Mouse (Mus musculus): ENCODE measurements around the gene Zmiz1. TPM values are rescaled to one million over a fixed set of nuclear protein-coding genes. Genes with fewer than 3 reads are reported as not detected.
A peak's percentile ranks its signal among the peaks of the same experiment; 100 is the strongest.

Zmiz1 gene
- polyA plus RNA-seq, 1 experiment from 2014 or later = 57.2 TPM

GRCm38 (mm10) chr14:25693888-25694568 is 235.0 kb downstream of the Zmiz1 start, which contains the start of gene Ppif:
Gene Ppif, plus strand, starts transcription at chr14:25694154.
- peak within 1 kb of the TSS; percentile 98 for H3K4me2 ChIP-seq
- H3K36me3 ChIP-seq = peaks cover 33% of the 10 kb centered on the region
- H3K27me3 ChIP-seq = no peaks in the 10 kb centered on the region
- peak; percentile 92 for ATAC-seq (ENCODE audit: low read depth)
- peak within 1 kb of the TSS; percentile 92 for H3K9ac ChIP-seq
- WGBS = under 1% methylated on average over 55 of the region's 70 CpGs
- H3K4me3 ChIP-seq = peak within 1 kb of the TSS; percentile 90
- peak within 1 kb of the TSS; percentile 68 for H3K27ac ChIP-seq (replicated peaks)
- peaks cover 33% of the 10 kb centered on the region for H3K4me1 ChIP-seq (replicated peaks)
- H3K9me3 ChIP-seq = no peaks in the 10 kb centered on the region

- peak overlapping the region; percentile 92 for H3K9ac ChIP-seq
- H3K4me3 ChIP-seq = peak overlapping the region; percentile 90
- peaks cover 38% of the 10 kb centered on the region for H3K36me3 ChIP-seq
- H3K27me3 ChIP-seq = no peaks in the 10 kb centered on the region
- peaks cover 33% of the 10 kb centered on the region for H3K4me1 ChIP-seq (replicated peaks)
- WGBS = under 1% methylated on average over 10 of the region's 10 CpGs
- ATAC-seq (ENCODE audit: low read depth) = peak; percentile 55
- no peaks in the 10 kb centered on the region for H3K9me3 ChIP-seq
- peak overlapping the region; percentile 98 for H3K4me2 ChIP-seq
- H3K27ac ChIP-seq (replicated peaks) = peak overlapping the region; percentile 68; the same call in 1 of the 2 replicates
Observed at GRCm38 (mm10) chr14:25694569-25694897, 235.5 kb downstream of the Zmiz1 start.

- no peak for ATAC-seq (ENCODE audit: low read depth)
- 76% methylated on average over 6 of the region's 6 CpGs for WGBS
- Histone ChIP-seq H3K9me3 (no peaks in the 10 kb centered on the region), H3K27me3 (no peaks in the 10 kb centered on the region), H3K27ac (replicated peaks) (no peak overlapping the region), H3K4me2 (peak overlapping the region; percentile 98), H3K36me3 (peaks cover 43% of the 10 kb centered on the region), H3K4me1 (replicated peaks) (peaks cover 33% of the 10 kb centered on the region), H3K9ac (peak overlapping the region; percentile 92), H3K4me3 (peak overlapping the region; percentile 90)
Observed at GRCm38 (mm10) chr14:25695059-25695458, 236.1 kb downstream of the Zmiz1 start.

GRCm38 (mm10) chr14:25696356-25696755 is 237.4 kb downstream of the Zmiz1 start:
- H3K36me3 ChIP-seq = peaks cover 47% of the 10 kb centered on the region
- no peak for ATAC-seq (ENCODE audit: low read depth)
- H3K9ac ChIP-seq = no peak overlapping the region
- no peaks in the 10 kb centered on the region for H3K9me3 ChIP-seq
- H3K4me1 ChIP-seq (replicated peaks) = peaks cover 33% of the 10 kb centered on the region
- H3K4me3 ChIP-seq = no peak overlapping the region
- H3K27ac ChIP-seq (replicated peaks) = no peak overlapping the region
- no peaks in the 10 kb centered on the region for H3K27me3 ChIP-seq
- H3K4me2 ChIP-seq = no peak overlapping the region
- 79% methylated on average over 2 of the region's 2 CpGs for WGBS

GRCm38 (mm10) chr14:25701986-25702385 is 243.0 kb downstream of the Zmiz1 start:
- no peak overlapping the region for H3K4me2 ChIP-seq
- no peak overlapping the region for H3K4me3 ChIP-seq
- no peak overlapping the region for H3K27ac ChIP-seq (replicated peaks)
- no peaks in the 10 kb centered on the region for H3K27me3 ChIP-seq
- H3K9me3 ChIP-seq = no peaks in the 10 kb centered on the region
- no peak overlapping the region for H3K9ac ChIP-seq
- H3K4me1 ChIP-seq (replicated peaks) = peaks cover 6% of the 10 kb centered on the region; the same call in 1 of the 2 replicates
- peaks cover 35% of the 10 kb centered on the region for H3K36me3 ChIP-seq
- ATAC-seq (ENCODE audit: low read depth) = peak; percentile 44; the same call in 1 of the 2 replicates

GRCm38 (mm10) chr14:25707691-25708181 is 248.8 kb downstream of the Zmiz1 start:
- Histone ChIP-seq H3K36me3 (no peaks in the 10 kb centered on the region), H3K9me3 (no peaks in the 10 kb centered on the region), H3K4me3 (no peak overlapping the region), H3K27me3 (no peaks in the 10 kb centered on the region), H3K4me1 (replicated peaks) (peaks cover 17% of the 10 kb centered on the region), H3K9ac (no peak overlapping the region), H3K27ac (replicated peaks) (no peak overlapping the region; the same call in 1 of the 2 replicates), H3K4me2 (no peak overlapping the region)
- ATAC-seq (ENCODE audit: low read depth) = no peak
- WGBS = 74% methylated on average over 5 of the region's 5 CpGs

- no peaks in the 10 kb centered on the region for H3K27me3 ChIP-seq
- H3K9me3 ChIP-seq = no peaks in the 10 kb centered on the region
- no peak overlapping the region for H3K4me2 ChIP-seq
- WGBS = 79% methylated on average over 4 of the region's 4 CpGs
- H3K27ac ChIP-seq (replicated peaks) = no peak overlapping the region
- no peaks in the 10 kb centered on the region for H3K36me3 ChIP-seq
- H3K4me1 ChIP-seq (replicated peaks) = peaks cover 22% of the 10 kb centered on the region
- H3K9ac ChIP-seq = no peak overlapping the region
- no peak for ATAC-seq (ENCODE audit: low read depth)
- H3K4me3 ChIP-seq = no peak overlapping the region
Observed at GRCm38 (mm10) chr14:25708451-25708850, 249.5 kb downstream of the Zmiz1 start.

- no peaks in the 10 kb centered on the region for H3K27me3 ChIP-seq
- no peak overlapping the region for H3K27ac ChIP-seq (replicated peaks)
- no peak for ATAC-seq (ENCODE audit: low read depth)
- no peak overlapping the region for H3K4me2 ChIP-seq
- H3K9me3 ChIP-seq = no peaks in the 10 kb centered on the region
- no peak overlapping the region for H3K4me3 ChIP-seq
- peaks cover 26% of the 10 kb centered on the region for H3K4me1 ChIP-seq (replicated peaks)
- WGBS = 77% methylated on average over 2 of the region's 2 CpGs
- H3K9ac ChIP-seq = no peak overlapping the region
- H3K36me3 ChIP-seq = no peaks in the 10 kb centered on the region
Observed at GRCm38 (mm10) chr14:25708917-25709316, 249.9 kb downstream of the Zmiz1 start.

GRCm38 (mm10) chr14:25710073-25710472 is 251.1 kb downstream of the Zmiz1 start:
- Histone ChIP-seq H3K27ac (replicated peaks) (no peak overlapping the region), H3K9me3 (no peaks in the 10 kb centered on the region), H3K4me3 (no peak overlapping the region), H3K9ac (no peak overlapping the region), H3K27me3 (no peaks in the 10 kb centered on the region), H3K4me1 (replicated peaks) (peaks cover 27% of the 10 kb centered on the region), H3K4me2 (no peak overlapping the region), H3K36me3 (no peaks in the 10 kb centered on the region)
- no peak for ATAC-seq (ENCODE audit: low read depth)
- 65% methylated on average over 4 of the region's 4 CpGs for WGBS

GRCm38 (mm10) chr14:25710681-25711080 is 251.7 kb downstream of the Zmiz1 start:
- Histone ChIP-seq H3K27ac (replicated peaks) (no peak overlapping the region), H3K27me3 (no peaks in the 10 kb centered on the region), H3K4me1 (replicated peaks) (peaks cover 27% of the 10 kb centered on the region), H3K9ac (no peak overlapping the region), H3K9me3 (no peaks in the 10 kb centered on the region), H3K36me3 (no peaks in the 10 kb centered on the region), H3K4me2 (no peak overlapping the region), H3K4me3 (no peak overlapping the region)
- 60% methylated on average over 4 of the region's 4 CpGs for WGBS
- no peak for ATAC-seq (ENCODE audit: low read depth)

- Histone ChIP-seq H3K4me1 (replicated peaks) (peaks cover 27% of the 10 kb centered on the region), H3K4me3 (no peak overlapping the region), H3K27me3 (no peaks in the 10 kb centered on the region), H3K27ac (replicated peaks) (no peak overlapping the region), H3K9me3 (no peaks in the 10 kb centered on the region), H3K9ac (no peak overlapping the region), H3K4me2 (no peak overlapping the region), H3K36me3 (no peaks in the 10 kb centered on the region)
- ATAC-seq (ENCODE audit: low read depth) = no peak
- WGBS = 83% methylated on average over 7 of the region's 7 CpGs
Observed at GRCm38 (mm10) chr14:25711177-25711576, 252.2 kb downstream of the Zmiz1 start.

- no peaks in the 10 kb centered on the region for H3K9me3 ChIP-seq
- no peak overlapping the region for H3K4me2 ChIP-seq
- no peaks in the 10 kb centered on the region for H3K36me3 ChIP-seq
- no peak overlapping the region for H3K9ac ChIP-seq
- no peaks in the 10 kb centered on the region for H3K27me3 ChIP-seq
- ATAC-seq (ENCODE audit: low read depth) = no peak
- H3K4me1 ChIP-seq (replicated peaks) = peaks cover 27% of the 10 kb centered on the region
- no peak overlapping the region for H3K4me3 ChIP-seq
- no peak overlapping the region for H3K27ac ChIP-seq (replicated peaks)
- whole genome bisulfite sequencing = 66% methylated on average over 8 of the region's 8 CpGs
Observed at GRCm38 (mm10) chr14:25711602-25712001, 252.6 kb downstream of the Zmiz1 start.

- no peak overlapping the region for H3K4me2 ChIP-seq
- H3K4me3 ChIP-seq = no peak overlapping the region
- H3K36me3 ChIP-seq = no peaks in the 10 kb centered on the region
- peaks cover 35% of the 10 kb centered on the region for H3K4me1 ChIP-seq (replicated peaks)
- 16% methylated on average over 4 of the region's 4 CpGs for WGBS
- H3K27me3 ChIP-seq = no peaks in the 10 kb centered on the region
- no peak overlapping the region for H3K27ac ChIP-seq (replicated peaks)
- no peaks in the 10 kb centered on the region for H3K9me3 ChIP-seq
- no peak for ATAC-seq (ENCODE audit: low read depth)
- no peak overlapping the region for H3K9ac ChIP-seq
Observed at GRCm38 (mm10) chr14:25713443-25713842, 254.5 kb downstream of the Zmiz1 start.

All from neural tube, embryonic 13.5 days (tissue).